Mouse (Mus musculus): ENCODE data around the gene Mta3.
"Not testable (repeated sequence)": the region's sequence is repeated elsewhere in the genome, so short reads cannot be mapped to it uniquely, and the experiment has no call there.

The Mta3 gene

DNA sequence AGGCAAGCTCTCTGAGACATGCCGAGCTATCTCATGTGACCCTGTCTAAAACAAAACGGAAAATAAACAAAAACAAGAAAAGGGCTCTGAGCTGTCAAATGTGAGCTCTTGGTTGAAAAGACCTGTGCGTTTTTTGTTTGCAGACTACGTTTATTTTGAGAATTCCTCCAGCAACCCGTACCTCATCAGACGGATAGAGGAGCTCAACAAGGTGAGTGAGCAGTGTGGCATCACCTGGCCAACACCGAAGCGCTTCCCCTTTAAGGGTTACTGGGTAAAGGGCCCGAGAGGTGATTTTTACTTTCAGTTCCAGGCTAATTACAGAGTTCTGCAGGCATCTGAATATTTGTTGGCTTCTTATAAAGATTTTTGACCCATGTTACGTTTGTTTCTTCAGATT is 2.3 kb downstream of the Mta3 start:
- in situ Hi-C loops (cut with MseI, MboI) = no loop called here

DNA sequence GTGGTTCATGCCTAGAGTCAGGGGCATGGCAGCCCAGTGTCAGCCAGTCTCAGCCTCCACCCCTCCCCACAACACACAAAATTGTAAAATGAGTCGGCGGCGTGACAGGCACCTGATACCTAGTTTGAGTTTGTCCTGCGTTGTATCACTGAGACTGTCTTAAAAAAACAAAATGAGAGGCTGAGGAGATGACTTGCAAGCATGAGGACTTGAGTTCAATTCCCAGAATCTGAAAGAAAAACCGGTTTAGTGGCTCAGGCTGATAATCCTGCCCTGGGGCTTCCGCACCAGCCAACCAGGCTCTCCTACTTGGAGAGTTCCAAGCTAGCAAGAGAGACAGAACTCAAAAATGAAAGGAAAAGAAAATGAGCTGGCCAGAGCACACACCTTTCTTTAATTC is 2.9 kb downstream of the Mta3 start:
- in situ Hi-C loops (cut with MseI, MboI) = no loop called here

DNA sequence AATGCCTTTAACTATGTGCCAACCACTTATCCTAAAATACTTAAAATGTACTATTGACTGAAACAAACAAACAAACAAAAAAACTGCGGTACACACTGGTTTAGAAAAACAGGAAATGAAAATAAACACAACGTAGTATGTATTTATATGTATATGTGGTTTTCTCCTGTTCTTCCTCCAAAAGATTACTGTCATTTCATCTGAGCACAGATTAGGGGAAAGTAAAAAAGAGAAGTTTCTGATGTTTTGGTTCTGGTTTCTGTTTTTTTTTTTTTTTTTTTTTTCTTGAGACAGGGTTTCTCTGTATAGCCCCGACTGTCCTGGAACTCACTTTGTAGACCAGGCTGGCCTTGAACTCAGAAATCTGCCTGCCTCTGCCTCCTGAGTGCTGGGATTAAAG is 3.6 kb downstream of the Mta3 start:
- in situ Hi-C loops (cut with MseI, MboI) = not testable (repeated sequence)

DNA sequence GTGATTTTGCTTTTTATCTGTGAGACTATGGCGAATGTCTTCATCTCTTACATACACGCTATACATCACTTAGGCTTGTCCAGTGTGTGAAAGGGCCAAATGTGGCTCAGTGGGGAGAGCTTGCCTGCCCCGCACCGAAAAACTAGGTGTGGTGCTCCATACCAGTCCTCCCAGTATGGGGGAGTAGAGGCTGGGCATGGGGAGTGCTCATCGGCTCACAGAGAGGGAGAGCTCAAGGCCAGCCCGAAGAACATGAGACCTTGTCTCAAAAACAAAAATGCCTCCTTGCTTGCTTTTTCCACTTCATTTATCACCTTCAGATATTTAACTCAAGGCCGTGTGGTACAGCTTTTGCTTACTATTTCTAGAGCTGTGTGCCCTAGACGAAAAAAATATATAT is 4.7 kb downstream of the Mta3 start:
- in situ Hi-C loops (cut with MseI, MboI) = no loop called here

DNA sequence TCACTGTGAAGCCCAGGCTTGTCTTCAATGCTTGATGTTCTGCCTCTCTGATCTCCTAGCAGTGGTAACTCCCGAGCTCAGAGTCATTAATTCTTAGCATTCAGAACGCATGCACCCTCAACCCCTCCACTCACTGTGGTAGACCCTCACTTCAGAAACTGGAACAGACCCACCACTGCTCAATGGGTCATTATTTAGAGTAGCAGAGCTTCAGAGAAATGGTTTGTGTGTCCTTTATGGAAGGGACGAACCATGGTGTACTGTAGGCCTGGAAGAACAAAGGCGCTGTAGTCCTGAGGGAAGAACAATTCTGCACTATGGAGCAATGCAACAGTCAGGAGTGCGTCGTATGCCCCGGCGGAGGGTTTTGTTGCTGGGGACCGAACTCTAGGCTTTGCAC is 6.4 kb downstream of the Mta3 start:
- in situ Hi-C loops (cut with MseI, MboI) = no loop called here

DNA sequence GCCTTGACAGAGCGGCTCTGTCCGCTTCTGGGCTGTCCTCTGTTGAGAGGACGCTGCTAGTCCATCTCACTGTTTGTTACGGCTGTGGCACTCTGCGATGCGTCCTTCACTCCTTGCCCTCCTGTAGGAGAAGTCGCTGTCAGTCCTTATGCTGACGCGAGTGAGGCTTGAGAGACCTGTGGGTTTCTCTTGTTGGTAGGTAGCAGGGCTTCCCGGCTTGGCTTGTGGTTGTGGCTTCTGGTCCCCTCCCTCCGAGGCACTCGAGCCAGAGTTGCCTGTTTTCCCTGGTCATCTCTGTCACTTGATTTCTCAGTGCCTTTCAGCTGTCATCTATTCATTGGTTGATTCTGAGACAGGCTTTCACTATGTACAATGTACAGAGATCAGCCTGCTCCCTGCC is 14.5 kb downstream of the Mta3 start:
- in situ Hi-C loops (cut with MseI, MboI) = no loop called here

DNA sequence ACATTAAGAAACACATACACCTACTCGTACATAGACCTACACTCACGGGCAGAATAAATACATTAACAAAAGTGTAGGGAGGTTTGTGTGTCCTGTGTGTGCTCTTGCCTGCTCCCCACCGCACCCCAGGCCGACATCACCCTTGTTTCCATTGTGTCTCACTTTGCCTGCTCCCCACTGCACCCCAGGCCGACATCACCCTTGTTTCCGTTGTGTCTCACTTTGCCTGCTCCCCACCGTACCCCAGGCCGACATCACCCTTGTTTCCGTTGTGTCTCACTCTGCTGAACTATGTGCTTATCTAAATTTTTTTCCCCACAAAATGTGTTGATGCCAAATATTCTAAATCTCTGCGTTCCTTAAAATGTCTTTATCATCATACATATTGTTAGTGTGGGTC is 15.2 kb downstream of the Mta3 start:
- in situ Hi-C loops (cut with MseI, MboI) = no loop called here

DNA sequence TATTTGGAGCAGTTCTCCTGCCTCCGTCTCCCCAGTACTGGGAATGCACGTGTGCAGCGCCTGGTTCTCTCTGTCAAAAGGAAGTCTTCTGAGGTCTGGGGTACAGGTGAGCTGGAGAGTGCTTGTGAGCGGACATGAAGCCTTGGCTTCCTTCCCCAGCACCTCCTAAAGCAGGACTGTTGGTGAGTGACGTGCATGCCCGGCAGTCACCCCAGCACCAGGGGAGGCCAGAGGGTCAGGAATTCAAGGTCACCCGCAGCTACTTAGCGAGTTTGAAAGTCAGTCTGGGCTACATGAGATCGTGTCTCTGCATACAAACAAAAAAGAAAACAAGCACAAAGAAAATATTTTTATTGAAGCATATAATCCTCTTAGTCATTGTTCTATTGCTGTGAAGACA is 17.1 kb downstream of the Mta3 start:
- in situ Hi-C loops (cut with MseI, MboI) = no loop called here

DNA sequence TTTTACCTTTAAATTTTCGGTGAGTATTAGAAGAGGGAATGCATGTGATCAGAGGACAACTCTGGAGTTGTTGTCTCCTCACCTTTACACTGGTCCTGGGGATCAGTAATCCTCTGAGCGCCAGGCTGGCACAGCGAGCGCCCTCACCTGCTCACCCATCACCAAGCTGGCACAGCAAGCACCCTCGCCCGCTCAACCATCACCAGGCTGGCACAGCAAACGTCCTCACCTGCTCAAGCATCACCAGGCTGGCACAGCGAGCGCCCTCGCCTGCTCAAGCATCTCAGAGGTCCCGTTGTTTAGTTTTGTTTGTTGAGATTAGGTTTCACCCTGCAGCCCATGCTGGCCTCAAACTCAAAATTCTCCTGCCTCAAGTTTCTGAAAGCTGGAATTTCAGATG is 20.5 kb downstream of the Mta3 start:
- in situ Hi-C loops (cut with MseI, MboI) = no loop called here

DNA sequence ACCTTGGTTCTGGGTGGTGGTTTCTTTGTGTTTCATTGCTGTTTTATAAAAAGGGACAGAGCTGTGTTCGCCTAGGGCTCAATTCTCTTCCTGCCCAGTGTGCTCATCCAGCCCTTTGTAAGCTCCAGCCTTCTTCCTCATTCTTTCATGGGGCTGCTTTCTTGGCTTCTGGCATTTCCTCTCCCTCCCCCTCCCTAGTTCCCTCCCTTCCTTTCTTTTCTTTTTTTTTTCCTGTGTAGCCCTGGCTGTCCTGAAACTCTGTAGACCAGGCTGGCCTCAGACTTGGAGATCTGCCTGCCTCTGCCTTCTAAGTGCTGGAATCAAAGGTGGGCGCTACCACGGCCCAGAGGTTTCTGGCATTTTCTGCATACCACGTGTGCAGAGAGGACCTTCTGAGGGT is 21.7 kb downstream of the Mta3 start:
- in situ Hi-C loops (cut with MseI, MboI) = no loop called here

DNA sequence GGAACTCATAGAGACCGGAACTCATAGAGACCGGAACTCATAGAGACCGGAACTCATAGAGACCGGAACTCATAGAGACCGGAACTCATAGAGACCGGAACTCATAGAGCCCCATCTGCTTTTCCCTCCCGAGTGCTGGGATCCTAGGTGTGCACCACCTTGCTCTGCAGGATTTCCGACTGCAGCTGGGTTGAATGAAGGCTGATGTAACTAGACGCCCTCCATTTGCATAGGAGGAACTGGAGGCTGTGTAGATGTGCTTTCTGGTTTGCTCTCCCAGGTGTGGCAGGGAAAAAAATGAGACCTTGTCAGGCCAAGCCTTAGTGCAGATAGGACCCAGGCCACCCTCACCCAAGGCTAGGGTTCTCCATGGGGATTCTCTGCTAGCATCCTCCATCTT is 23.1 kb downstream of the Mta3 start:
- in situ Hi-C loops (cut with MseI, MboI) = no loop called here

DNA sequence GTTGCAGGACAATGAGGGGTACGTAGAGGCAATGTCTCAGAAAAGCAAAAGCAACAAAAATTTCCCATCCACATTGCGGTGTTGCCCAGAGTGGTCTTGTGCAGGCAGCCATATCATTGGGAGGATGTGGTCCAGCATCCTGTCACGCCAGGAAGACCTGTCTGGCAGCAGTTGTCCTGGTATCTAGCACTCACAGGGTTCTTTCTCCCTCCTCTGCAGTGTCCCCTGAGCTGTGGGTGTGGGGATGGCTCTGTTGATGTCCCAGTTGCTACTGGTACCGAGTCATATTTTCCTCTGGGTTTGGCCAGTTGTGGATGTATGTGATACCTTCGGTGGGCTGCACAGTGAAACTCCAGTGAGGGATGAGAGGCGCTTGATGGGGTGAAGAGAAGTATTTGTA is 24.2 kb downstream of the Mta3 start:
- in situ Hi-C loops (cut with MseI, MboI) = loop anchor here (5.0 kb wide), 2 partner anchors 33 to 88 kb away; no protein-coding TSS in a partner anchor

DNA sequence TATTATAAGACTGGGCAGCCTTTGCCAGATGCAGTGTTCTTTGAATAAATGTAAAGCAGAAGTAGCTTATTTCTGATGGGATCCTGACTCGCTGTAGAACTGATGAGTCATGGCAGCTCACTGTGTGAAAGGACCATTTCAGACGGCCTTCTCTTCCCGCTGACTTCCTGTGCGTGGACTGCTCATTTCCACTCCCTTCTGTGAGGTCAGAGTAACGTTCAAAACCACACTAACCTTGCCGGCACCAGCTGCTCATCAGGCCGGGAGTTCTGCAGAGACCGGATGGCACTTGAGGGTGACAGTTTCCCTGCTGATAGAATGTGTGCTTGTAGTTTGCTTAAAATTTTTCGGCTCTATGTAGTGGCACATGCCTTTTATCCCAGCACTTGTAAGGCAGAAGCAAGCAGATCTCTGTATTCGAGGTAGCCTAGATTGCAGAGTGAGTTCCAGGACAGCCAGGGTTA is 26.2 kb downstream of the Mta3 start:
- in situ Hi-C loops (cut with MseI, MboI) = loop anchor here (5.0 kb wide), 2 partner anchors 35 to 90 kb away; no protein-coding TSS in a partner anchor

DNA sequence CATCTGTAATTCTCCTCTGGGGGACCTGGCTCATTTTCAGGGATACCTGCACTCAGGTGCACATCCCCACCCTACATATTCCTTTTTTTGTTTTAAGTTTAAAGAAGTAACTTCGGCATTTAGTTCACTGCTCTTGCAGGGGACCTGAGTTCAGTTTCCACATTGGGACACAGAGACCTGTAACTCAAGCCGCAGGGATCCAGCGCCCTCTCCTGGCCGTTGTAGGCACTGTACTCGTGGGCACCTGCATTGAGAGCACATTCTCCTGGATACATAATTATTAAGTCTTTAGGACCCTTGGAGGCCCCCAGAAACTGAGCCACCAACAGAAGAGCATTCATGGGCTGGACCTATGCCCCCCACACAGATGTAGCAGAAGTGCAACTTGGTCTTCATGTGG is 26.8 kb downstream of the Mta3 start:
- in situ Hi-C loops (cut with MseI, MboI) = loop anchor here (5.0 kb wide), 2 partner anchors 36 to 90 kb away; no protein-coding TSS in a partner anchor

DNA sequence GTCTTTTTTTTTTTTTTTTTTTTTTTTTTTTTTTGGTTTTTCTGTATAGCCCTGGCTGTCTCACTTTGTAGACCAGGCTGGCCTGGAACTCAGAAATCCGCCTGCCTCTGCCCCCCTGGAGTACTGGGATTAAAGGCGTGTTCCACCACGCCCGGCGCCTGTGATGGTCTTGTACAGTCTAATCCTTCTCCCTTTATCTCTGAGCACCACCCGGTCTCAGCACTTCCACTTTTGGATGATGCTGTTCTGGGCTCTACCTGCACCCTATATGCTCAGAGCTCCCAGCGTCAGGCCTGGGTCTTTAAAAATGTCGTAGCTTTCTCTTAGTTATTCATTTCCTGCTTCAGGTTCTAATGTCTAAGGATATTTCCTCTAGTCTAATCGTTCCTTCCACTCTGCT is 30.7 kb downstream of the Mta3 start:
- in situ Hi-C loops (cut with MseI, MboI) = no loop called here

DNA sequence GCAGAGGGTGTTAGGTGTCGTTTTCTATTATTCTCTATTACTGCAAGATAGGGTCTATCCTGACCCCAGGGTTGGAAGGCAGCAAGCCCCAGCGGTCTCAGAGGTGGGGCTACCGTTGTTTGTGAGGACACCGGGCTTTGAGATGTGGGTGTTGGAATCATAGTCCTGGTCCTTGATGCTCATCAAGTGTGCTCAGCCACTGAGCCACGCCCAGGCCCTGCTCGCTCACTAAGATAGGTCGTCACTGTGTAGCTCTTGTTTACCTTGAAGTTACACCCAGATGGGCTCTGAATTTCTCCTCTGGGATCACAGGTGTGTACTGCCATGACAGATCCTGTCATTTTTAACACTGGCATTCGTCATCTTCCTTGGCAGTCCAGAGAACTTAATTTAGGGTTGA is 31.8 kb downstream of the Mta3 start:
- in situ Hi-C loops (cut with MseI, MboI) = no loop called here

DNA sequence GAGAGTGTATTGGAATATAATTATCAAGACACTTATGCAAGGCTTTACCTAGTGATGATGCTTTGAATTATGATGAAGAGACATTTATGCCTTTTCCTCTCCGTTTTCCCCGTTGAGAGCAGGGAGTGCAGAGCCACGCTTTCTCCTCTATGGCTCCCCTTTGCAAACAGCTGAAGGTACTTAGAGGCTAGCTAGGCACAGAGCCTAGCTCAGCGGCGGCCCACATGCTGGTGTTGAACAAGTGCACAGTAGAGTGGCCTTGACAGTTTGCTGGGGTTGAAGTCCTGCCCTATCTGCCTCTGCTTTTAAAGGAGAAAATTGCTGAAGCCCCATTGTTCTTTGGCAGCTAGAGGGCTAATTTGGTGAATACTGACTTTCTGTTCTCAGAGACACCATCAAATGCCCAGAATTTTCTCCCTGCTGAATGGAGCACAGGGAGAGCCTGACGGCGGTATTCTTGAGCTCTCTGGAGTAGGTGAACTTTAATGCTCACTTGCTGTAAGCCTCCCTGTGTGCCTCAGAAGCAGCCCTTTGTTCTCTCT is 34.2 kb downstream of the Mta3 start:
- in situ Hi-C loops (cut with MseI, MboI) = no loop called here

DNA sequence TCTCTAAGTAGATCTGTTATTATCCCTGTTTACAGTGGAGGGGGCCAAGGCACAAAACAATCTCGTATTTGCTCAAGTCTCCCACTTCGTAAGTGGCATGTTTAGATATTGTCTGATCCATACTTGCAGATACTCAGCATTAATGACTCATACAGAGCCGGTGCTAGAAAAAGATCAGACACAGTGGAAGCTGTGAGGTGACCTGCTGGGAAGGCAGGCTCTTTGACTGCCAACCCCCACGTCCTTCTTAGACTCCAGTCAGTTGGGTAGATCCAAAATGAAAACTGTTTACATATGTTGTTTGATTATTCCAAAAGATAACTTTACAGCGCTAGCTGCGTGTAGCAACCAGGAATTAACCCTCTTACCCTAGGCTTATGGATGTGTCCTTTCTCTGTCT is 35.3 kb downstream of the Mta3 start:
- in situ Hi-C loops (cut with MseI, MboI) = no loop called here

DNA sequence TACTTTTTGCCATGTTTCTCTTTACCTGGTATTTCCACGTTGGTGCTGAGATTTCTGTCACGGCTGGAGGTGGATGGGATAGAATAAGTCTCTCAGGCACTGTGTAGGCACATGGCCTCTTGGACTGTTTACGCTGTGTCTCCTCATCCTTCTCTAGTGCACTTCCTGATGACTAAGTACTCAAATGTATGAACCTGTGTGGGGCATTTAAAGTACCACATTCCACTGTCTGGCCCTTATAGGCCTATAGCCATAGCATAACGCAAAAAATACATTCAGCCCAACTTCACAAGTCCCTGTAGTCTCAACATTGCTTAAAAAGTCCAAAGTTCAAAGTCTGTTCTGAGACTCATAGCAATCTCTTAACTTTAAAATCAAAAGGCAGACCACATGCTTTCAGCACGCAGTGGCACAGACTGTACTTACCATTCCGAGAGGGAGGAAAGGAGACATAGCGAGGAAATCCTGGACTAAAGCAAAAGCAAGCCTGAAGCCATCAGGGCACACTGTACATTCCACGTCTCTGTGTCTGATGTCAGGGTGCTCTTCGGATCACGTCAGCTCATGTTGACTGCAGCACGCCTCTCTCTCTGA is 38.4 kb downstream of the Mta3 start:
- in situ Hi-C loops (cut with MseI, MboI) = no loop called here

DNA sequence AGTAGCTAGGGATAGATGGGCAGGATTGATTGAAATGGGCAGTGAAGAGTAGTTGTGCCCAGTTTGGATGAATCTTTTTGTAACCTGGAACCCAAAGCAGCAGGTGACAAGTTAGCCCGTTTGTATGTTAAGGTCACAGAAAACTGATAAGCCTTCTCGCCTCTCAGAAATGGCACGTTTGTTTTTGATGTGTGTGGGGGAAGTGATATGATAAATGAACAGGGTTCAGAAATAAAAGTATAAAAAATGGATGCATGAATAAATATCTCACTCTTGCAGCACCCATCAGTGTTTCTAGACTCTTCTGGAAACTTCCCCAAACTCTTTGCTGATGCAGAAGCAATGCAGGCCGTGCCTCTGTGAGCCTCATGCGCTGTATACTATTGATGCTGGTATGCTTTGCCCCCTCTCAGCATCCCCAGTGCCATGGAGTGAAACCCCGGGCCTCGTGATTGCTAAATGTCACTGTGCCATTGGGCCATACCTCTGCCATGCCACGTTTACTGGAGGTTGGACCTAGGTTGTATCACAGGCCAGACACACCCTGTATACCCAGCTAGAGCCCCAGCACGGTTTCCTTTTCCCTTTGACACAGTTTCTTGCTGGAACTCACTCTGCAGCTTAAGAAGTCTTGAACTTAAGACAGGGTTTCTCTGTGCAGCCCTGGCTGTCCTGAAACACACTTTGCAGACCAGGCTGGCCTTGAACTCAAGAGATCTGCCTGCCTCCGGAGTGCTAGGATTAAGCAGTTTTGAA is 41.6 kb downstream of the Mta3 start:
- in situ Hi-C loops (cut with MseI, MboI) = no loop called here

DNA sequence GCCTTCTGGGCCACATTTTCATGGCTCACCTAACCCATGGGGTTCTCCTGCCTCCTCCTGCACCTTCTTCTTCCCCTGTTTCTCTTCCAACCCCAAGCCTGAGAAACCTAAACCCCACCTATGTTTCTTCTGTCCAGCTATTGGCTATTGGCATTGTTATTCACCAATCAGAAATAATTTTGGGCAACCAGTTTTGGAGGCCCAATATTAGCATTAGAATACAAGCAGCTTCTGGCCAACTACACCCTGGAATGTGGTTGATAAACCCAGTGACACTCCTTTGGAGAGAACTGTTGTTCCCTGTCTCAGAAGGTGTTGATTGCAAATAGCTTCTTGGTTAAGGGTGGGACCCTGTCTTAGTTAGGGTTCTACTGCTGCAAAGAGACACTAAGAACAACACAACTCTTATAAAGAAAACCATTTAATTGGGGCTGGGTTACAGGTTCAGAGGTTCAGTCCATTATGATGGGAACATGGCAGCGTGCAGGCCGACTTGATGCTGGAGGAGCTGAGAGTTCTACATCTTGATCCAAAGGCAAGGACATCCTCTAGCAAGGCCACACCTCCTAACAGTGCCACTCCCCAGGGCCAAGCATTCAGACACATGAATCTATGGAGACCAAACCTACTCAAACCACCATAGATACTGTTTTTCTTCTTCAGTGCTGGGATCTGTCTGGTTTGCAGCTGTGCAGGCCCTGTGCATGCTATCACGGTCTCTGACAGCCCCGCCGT is 44.4 kb downstream of the Mta3 start:
- in situ Hi-C loops (cut with MseI, MboI) = no loop called here

DNA sequence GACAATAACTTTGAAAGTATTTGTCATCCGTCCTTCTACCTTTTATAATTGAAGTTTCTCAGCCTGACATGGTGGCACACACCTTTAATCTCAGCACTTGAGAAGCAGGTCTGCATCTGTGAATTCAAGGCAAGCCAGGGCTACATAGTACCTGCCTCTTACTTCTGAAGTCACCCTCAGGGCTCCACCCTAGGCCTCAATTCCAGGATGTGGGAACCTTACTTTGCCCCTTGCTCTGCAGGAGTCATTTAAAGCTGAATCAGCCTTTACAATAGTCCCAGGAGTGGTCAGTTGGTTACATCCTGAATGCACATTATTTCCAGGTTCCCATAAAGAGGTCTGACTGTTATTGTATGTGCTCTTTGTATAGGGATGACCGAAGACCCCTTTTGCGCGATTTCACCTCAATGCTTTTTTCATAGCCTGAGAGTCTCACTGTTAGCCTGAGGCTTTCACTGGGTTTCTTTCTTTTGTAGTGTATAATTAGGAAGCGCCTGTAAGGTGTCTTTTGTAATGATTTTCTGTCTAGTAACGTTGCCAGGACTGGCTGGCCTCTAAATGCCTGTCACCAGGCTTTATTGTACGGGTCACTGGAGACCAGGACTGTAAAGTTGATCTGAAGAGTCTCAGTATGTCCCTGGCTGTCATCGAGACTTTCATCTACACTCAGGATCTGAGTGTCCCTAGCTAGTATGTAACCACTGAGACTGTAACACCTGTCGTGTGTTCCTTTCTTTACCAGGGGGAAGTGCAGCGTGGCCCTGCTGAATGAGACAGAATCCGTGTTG is 47.3 kb downstream of the Mta3 start:
- in situ Hi-C loops (cut with MseI, MboI) = no loop called here

Measured in mouse trophoblast stem cell (cell line).